Mouse (Mus musculus) embryo, embryonic 10.5 days (tissue): Measurements from ENCODE around the gene Mrpl37.
"Not testable (repeated sequence)": the region's sequence is repeated elsewhere in the genome, so short reads cannot be mapped to it uniquely, and the experiment has no call there.

ENCODE experiments used
- DNase-seq: peaks from one replicate; pipeline ENCODE4 v3.0.0-alpha.2; 2015; ENCODE audit warnings: low spot score

Mrpl37 gene

DNA sequence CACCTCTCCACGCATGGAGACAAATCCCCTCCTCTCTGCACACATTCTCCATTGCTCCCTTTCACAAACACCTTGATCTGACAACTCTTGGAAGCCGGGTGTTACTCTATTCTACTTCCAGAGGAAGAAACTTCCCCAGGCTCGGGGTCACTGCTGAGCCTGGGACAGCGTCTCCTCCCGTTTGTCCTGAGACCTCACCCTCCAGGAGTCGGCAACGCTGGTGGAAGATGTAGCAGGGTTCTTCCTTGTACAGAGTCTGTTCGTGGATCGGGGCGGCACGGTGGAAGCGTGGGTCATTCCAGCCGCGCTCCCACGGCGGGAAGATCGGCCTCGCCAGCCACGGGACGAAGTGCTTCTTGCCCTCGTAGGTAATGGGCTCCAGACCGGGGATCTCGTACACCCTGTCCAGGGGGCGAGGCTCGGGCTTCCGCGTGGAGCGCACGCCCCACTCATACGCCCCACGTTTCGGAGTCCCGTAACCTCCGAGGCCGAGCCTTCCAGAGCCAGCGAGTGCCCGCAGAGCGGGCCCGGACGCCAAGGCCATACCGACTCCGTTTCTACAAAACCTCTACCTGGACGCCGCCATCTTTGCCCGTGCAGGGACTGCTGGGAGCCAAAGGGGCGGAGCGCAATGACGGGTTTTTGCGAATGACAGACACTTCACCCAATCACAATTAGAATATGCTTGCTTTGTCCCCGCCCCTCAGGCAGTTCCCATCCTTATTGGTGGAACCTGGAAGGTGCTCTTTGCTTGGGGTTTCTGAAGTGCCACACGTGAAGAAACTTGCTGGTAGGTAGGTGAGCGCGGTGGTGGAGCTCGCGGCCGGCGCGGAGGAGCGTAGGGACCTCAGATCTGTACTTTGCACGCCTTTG is at the start of gene Mrpl37, which contains the start of gene Cyb5rl:
Mrpl37 (minus strand) TSS at position 617 of the 873 bp plus-strand sequence.
Cyb5rl (plus strand) TSS at position 737 of the 873 bp plus-strand sequence.
- peak; percentile 99 for DNase-seq

DNA sequence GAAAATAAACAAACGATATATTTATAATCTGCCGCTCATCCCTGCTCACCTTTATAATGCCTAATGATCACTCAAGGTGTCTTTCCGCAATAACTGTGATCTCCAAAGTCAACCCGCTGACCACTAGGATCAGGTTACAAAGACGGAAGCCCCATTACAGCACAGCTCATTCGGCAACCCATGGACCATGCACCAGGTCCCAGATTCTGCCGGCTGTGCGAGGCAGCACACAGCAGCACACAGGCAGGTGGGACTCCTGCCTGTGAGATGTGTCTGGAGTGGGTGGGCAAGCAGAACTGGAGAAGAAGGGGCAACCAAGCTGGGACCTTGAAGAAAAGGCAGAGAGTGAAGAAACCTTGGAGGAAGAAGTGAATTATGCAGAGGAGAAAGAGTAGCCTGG is 47.6 kb upstream of the Mrpl37 start:
- DNase-seq: no peak

DNA sequence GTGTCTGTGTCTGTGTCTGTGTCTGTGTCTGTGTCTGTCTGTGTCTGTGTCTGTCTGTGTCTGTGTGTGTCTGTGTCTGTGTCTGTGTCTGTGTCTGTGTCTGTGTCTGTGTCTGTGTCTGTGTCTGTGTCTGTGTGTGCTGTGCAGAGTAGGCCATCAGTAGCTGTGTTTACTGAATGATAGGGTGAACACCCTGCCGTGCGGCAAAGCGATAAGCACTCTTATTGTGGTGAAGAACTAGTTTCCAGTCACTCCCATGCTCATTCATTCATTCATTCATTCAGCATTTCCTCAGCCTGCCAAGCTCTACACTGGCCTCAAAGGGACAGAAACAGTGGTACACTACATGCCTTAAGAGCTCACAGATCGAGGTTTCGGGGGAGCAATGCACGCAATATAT is 42.5 kb upstream of the Mrpl37 start:
- not testable (repeated sequence) for DNase-seq

DNA sequence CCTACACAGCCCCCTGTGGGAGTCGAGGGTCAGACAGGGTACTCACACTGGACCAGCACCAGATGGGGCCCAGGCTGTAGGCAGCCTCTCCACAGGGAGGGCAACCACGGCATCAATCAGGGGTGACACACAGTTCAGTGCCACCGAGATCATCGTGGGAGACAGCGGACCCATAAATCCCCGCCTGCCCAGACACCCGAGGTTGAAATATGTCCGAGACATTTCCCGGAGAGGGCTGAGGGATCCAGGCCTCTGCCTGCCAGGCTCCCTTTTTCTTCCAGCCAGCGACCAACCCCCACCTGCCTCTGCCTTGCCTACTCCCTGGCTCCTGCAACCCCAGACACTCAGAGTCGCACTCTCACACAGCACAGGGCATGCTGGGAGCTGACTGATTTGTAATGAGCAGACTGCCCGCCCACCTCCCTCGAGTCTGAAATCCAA is 41.6 kb upstream of the Mrpl37 start:
- DNase-seq: peak; percentile 65

DNA sequence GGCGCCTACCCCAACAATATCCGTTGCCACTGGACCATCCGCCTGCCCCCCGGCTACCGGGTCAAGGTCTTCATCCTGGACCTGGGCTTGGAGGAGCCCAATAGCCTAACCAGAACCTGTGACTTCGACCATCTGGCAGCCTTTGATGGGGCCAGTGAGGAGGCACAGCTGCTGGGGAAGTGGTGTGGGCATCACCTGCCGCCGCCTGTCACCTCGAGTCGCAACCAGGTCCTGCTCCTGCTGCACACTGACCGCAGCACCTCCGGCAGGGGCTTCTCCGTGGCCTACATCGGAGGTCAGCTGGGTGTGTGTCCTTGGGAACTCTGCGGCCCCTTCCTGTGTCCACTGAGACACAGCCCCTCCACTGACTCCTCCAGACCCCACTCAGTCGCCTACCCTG is 40.1 kb upstream of the Mrpl37 start:
- DNase-seq: no peak

DNA sequence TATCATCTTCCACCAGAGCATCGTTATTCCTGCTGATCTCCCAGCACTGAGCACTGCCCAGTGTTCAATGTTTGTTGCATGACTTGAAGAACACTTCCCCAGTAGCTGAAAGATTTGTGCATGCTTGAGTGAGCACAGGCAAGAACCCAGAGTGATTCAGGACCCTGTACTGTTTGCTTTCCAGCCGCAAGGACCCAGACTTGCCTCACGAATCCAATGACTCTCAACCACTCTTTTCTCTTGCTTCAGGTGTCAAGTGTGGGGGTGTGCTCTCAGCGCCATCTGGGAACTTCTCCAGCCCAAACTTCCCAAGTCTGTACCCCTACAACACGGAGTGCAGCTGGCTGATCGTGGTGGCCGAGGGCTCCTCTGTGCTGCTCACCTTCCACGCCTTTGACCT is 35.6 kb upstream of the Mrpl37 start:
- DNase-seq: no peak

DNA sequence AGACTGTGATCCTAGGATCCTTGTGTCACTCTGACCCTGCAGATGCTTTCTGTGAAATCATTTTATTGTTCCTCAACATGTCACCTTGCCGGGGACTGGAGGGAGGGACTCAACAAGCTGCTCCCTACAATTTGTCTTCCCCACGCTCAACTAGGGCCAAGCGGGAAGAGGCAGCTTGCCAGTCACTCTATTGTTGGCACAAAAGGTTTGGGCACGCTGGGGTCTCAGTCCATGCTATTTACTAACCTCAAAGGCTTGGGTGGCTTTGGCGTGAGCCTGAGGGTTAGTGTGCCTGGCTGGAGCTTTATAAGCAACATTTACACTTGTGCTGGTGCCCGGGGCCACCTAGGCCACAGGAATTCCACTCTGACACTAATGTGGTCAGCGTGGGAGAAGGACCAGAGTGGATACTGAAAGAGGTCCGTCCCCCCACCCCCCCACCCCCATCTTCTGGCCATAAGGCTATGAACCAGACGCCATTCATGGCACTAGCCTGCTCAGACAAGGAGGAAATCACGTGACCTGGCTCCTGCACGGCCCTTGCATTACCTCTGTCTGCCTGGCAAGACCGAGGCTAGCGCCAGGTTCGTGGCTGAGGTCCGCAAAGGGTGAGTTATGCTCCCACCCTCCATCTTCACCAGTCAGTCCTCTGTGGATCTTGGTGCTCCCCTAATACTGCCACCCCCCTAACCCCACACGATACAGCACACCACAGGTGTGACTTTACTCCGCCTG is 32.3 kb upstream of the Mrpl37 start:
- no peak for DNase-seq

DNA sequence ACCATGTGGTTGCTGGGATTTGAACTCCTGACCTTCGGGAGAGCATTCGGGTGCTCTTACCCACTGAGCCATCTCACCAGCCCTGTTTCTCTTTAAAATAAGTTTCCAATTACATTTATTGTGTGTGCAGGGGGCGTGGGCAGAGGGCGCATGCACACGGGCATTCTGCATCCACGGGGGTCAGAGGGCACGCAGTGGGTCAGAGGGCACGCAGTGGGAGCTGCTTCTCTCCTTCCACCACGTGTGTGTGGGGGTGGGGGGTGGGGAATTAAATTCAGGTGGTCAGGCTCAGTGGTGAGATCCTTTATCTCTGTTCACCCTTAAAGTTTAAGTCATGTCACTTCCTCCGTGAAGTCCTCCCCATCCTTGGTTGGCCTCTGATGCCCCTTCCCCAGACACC is 31.7 kb upstream of the Mrpl37 start:
- DNase-seq: no peak

DNA sequence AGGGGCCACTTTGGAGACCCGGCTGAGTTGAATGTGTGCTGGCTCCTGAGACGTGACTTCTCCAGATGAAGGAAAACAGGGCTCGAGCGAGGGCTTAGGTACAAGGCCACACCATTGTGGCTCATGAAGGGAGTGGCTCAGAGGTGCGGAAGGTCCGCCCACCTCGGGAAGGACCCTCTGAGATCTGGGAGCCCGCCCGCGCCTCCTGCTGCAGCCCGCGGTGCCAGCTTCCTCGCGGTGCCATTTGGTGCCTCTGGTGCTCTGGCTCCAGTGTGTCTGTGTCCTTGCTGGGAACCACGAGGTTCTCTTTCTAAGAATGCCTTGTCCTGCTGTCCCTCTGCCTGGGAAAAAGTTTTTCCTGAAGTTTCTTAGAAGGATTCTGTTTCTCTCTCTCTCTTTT is 31.2 kb upstream of the Mrpl37 start:
- no peak for DNase-seq

DNA sequence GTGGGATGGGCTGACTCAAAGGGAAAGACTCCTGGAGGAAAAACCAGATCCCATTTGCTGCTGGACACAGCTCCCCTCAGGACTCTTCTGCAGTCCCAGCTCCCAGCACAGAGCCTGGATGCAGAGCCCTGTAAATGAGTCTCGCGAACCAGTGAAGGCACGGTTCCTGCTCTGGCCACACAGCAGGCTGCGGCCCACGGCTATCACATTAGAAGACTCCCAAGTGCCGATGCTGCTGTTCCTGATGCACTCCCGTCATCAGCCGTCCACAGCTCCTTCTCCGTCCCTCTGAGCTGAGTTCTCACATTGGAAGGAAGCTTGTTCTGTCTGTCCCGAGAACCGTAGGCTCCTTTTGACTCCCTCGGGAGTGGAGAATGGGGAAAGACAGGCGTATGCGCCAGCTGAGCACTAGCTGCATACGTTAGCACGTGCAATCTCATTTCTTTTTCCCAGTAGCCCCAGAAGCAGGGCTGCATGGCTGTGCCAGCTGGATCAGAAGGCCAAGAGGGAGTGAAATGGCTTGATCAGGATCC is 30.2 kb upstream of the Mrpl37 start, which contains the start of gene Cdcp2:
Cdcp2 (plus strand) TSS at position 51 of the 533 bp plus-strand sequence.
- DNase-seq: no peak

DNA sequence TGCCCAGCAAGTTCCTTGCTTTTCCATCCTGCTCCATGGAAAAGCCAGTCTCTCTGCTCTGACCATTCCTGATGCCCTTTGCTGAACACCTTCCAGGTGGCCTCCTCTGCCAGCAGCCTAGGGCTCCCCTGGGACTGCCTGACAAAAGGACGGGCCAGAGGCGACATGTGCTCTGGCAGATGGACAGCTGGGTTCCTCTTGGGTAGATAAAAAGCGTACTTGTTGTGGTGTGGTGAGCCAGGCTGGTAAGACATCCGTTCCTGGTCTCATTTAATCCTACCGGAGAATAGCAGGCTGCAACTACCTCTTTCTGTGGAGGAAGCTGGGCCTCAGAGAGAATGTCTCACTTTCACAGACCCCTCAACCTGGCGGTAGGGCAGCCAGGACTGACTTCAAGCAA is 29.4 kb upstream of the Mrpl37 start:
- no peak for DNase-seq

DNA sequence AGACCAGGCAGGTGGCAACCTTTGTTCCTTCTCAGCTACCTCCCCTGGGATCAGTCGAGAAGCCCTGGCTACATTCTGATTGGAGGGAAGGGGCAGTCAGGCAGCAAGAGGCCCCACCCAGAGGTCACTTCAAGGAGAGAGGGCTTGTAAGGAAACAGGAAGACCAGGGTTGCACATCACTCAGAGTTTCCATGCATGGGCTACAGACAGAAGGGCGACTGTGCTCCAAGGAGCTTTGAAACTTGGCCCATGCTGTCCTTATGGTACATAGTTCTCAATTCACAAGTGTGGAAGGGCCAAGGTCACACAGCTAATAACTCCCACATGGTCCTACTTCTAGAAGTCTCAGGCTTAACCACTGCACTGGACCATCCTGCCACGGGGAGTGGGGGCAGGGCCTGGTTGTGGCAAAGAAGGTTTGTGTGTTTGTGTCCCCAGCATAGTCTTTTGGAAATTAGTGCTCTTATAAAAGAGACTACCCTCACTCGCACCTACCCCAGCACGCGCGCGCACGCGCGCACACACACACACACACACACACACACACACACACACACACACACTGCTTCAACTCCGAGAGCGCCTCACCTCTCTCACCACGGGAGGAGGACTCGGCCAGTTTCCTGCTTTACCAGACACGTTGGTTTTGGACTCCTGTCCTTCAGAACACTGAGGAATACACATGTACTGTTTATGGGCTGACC is 28.0 kb upstream of the Mrpl37 start:
- peak; percentile 62 for DNase-seq

DNA sequence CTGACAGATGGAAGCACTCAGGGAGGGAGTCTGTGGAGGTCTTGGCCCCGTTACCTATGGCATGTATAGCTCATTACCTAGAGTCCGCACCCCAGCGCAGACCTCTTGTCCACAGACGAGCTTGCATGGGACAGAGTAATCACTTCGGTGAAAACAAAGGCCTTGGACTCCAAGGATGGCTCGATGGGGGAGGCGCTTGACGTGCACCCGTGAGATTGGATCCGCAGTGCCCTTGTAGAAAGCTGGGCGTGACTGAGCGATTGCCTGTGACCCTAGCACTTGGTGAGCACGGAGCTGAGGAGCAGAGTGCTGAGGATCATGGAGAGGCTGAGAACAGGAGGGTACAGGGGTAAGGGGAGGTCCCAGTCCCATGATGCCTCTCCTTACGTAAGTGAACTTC is 25.0 kb upstream of the Mrpl37 start:
- DNase-seq: no peak

DNA sequence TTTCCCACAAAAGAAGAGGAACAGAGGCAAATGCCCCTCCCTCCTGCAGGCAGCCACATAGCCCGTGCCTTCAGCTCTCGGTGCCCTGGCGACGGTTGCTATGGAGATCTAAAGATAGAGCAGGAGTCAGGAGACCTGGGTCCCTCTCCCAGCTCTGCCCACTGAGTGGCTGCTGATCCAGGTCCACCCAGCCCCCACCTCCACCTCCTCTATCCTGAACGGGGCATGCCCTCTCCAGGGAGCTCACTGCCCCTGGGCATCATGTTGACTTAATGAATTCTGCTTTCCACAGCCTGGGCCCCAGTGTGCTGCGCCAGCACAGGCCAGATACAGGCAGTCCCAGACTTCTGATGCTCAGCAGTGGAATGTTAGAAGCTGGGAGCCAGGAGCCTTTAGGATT is 18.2 kb upstream of the Mrpl37 start:
- DNase-seq: peak; percentile 86

DNA sequence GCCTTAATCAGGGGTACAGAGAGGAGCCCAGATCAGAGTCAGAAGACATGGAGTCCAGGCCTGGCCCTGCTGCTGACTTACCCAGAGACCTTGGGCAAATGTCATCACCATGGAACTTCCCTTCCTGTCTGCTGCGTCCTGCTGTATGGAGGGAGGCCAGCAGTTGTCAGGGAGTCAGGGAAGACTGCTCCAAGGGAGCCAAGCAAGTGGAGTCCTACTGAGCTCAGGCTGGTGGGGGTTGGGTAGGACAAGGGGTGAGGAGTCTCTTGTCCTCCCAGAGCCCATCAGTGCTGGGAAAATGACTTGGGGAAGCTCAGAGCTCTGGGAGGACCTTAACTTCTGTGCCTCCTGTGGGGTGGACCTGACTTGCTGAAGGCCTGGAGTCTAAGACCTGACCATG is 17.7 kb upstream of the Mrpl37 start:
- no peak for DNase-seq

DNA sequence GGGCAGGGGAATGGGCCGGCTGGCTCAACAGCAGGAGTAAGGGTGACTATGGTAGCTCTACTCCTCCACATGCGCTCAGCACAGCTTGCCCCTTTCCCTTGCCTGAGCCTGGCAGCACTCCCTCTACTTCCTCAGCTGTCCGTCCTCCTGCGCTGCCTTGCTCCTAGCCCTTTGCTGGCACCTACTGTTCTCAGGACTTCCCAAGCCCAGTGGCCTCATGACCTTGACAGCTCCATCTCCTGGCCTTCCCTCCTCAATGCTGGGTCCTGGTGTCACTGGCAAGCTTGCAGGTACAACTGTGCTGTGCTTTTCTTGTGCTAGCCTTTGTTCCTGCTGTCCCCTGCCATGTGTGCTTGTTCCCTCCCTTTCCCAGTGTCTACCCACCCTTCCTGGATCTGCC is 16.5 kb upstream of the Mrpl37 start:
- DNase-seq: no peak

DNA sequence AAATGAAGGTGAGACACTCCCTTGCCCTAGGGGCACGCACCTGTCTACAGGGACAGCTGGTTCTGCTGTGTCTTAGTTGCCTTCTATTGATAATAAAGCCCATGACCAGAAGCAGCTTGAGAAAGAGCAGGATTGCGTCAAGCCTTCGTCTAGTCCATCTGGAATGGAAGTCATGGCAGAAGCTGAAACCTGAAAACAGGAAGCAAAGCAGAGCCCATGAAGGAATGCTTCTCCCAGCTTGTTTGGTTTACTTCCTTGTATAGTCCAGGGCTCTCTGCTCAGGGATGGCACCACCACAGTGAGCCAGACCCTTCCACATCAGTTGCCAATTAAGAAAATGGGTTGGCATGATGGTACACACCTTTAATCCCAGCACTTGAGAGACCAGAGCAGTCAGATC is 15.5 kb upstream of the Mrpl37 start:
- DNase-seq: no peak

DNA sequence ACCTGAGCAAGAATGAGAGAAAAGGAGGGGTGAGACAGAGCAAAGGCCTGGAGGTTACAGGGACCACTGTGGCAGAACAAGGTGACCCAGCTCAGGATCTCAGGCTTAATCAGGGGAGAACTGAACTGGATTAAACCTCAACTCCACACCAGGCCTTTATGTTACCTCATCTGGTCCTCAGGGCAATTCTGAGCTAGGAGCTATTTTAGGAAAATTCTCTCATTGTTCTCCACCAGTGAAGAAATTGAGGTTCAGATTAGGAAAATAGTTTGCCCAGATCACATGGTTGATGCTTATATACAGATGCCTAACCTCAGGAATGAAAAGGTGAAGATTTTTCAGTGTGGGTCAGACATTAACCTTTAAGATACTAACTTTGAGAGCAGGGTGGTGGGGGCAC is 13.0 kb upstream of the Mrpl37 start:
- no peak for DNase-seq

DNA sequence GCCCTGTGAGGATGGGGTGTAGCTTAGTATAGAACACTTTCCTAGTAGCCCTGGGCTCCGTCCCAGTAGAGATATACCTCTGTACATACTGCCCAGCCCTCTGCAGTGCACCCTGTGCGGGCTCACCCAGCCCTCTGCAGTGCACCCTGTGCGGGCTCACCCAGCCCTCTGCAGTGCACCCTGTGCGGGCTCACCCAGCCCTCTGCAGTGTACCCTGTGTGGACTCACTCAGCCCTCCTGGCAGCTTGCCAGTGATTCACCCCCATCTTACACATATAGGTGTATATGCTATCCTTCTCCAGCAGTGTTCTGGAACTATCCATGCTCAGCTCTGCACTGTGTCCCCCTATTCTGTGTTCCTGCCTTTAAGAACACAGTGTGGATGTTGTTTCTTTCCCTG is 12.2 kb upstream of the Mrpl37 start:
- no peak for DNase-seq

DNA sequence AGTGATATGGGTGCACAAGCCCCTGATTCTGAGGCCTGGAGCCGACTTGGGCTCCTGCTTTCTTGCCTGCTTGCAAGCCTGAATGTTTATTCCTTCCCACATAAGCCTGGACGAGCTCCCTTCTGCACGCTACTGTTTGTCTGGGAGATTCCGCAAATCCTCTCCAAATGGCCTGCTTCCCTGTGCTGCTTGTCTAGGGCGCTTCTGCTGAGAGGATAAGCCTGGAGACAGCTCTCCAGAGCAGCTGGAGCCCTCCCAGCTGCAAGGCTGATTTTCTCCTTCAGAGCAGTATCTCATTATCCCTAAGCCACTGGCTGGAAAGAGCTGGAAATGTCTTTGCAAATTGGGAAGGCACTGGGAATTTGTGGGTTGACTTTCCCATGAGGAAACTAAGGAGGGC is 8.8 kb upstream of the Mrpl37 start:
- DNase-seq: no peak

DNA sequence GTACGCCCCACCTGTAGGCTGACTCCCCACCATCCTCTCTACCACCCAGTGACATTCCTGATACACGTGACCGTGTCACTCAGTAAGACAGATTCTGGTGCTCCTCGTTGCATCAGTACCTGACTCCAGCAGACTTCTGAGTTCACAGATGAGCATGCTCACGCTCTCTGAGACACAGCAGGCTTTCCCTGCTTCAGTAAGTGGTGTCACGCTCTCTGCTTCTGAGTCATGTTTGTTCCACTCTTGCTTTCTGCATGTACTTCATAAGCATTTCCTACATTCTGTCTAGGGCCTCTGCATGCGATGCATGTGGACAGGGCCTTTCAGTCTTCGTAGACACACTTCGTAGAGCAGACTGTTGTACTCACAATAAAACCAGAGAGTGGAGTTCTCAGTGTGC is 5.7 kb upstream of the Mrpl37 start:
- no peak for DNase-seq

DNA sequence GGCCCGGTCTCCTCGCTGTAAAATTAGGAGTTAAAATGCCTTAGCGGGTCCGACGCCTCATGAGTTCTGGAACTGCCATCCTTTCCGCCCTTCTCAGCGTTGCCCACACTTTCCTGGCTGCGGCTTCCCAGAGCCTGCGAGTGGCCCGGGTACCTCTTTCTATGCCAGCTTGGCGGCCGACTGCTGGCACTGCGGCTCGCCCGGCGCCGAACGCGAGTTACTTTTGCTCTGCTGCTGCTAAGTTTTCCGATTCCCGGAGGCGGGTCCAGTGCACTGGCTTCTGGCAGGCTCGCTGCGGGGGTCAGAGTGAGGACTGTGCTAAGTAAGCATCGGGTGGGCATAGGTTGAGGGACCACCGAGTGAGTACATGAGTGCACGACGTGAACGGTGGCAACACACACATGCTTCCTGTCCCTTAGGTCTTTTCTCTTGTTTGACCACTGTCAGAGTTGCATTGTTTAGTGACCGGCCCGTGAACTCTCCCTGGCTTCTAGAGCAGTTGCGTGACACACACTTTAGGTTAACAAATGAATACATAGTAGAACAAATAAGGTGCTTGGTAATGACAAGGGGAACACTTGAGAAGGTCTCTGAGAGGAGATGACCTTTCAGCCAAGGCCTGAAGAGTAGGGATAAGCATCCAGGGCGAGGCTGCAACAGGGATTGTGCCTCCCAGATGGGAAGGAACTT is 628 bp upstream of the Mrpl37 start:
- peak; percentile 26 for DNase-seq
